Mouse (Mus musculus) liver, adult 2 months (tissue): ENCODE measurements around the gene Gm45716. TPM values are rescaled to one million over a fixed set of nuclear protein-coding genes. Genes with fewer than 3 reads are reported as not detected.
A peak's percentile ranks its signal among the peaks of the same experiment; 100 is the strongest.

Source experiments
- DNase-seq: peaks from one replicate; pipeline ENCODE4 v3.0.0-alpha.2; 2011; ENCODE audit warnings: low read depth, low spot score; ENCODE audit errors: extremely low read depth
- H3K27ac ChIP-seq: fragments of 200-500 bp; replicated peaks from 2 replicates; pipeline ENCODE4 v1.5.1; 2012; ENCODE audit warnings: low read depth, mild to moderate bottlenecking, control low read depth, inconsistent platforms, low read length; ENCODE audit not compliant: insufficient read depth
- H3K27me3 ChIP-seq: fragments of 200-500 bp; 2 replicates; pipeline ENCODE4 v1.6.1; 2012; ENCODE audit warnings: mild to moderate bottlenecking, moderate library complexity, low read length, inconsistent platforms; ENCODE audit not compliant: control insufficient read depth, insufficient read depth
- H3K36me3 ChIP-seq: fragments of 200-500 bp; 2 replicates; pipeline ENCODE4 v1.6.1; 2012; ENCODE audit warnings: low read length, inconsistent platforms; ENCODE audit not compliant: control insufficient read depth, insufficient read depth
- H3K4me1 ChIP-seq: fragments of 200-500 bp; 2 replicates; pipeline ENCODE4 v1.6.1; 2011; ENCODE audit warnings: low read length; ENCODE audit not compliant: control insufficient read depth, insufficient read depth
- H3K4me3 ChIP-seq: fragments of 200-500 bp; 2 replicates; pipeline ENCODE4 v1.5.1; 2011; ENCODE audit warnings: low read depth, mild to moderate bottlenecking, control low read depth, low read length, moderate library complexity; ENCODE audit not compliant: insufficient read depth
- H3K79me2 ChIP-seq: fragments of 200-500 bp; 2 replicates; pipeline ENCODE4 v1.6.1; 2012; ENCODE audit warnings: inconsistent platforms, mild to moderate bottlenecking, low read length, moderate library complexity; ENCODE audit not compliant: control insufficient read depth, insufficient read depth
- H3K9ac ChIP-seq: fragments of 200-500 bp; 2 replicates; pipeline ENCODE4 v1.6.1; 2012; ENCODE audit warnings: low read depth, mild to moderate bottlenecking, control low read depth, inconsistent platforms, low read length
- CTCF ChIP-seq: fragments of 200-500 bp; IDR thresholded peaks from 2 replicates; pipeline ENCODE4 v1.5.1; 2011; ENCODE audit warnings: low read depth, low read length, control low read depth
- POLR2A ChIP-seq: fragments of 200-500 bp; IDR thresholded peaks from 2 replicates; pipeline ENCODE4 v1.6.1; 2011; ENCODE audit warnings: low read length, control low read depth; ENCODE audit not compliant: insufficient read depth; ENCODE audit errors: extremely low read depth
- WGBS: fragments of 180-500 bp; shearing (Covaris S2); methylation state at CpG from one replicate; pipeline ENCODE4 v1.1.7; 2018; 5-methylcytosine and 5-hydroxymethylcytosine counted together
- polyA plus RNA-seq: library from polyadenylated mRNA; depleted of rRNA; stranded (reverse); fragments of >200 nt; gene quantifications from 2 replicates; pipeline ENCODE4 v1.2.3, GENCODE M21; 2012
- total RNA-seq: library from RNA; depleted of rRNA; stranded (reverse); fragments of >200 nt; gene quantifications from 2 replicates; pipeline ENCODE4 v1.2.3, GENCODE M21; 2014

Gm45716 gene
- total and polyA plus RNA-seq, 2 experiments: 1.9 to 4.9 TPM

DNA sequence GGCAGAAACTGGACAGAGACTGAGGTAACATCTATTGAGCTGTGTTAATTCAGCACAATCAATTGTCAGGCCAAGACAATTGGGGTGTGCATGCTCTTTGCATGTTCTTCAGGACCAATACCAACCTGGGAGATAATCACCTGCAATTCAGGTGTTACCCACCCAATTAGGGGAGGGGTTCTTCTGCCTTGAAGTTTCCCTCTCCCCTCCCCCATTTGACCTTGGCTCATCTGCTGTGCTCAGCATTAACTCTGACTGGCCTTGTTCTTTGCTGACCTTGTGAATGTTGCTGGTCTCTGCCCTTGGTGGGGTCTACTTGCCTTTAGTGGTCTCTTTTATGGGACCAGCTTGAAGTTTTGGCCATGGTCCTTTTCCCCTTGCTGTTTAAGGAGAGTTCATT, 42.3 kb downstream of the Gm45716 start:
- Histone ChIP-seq H3K79me2 (no peaks in the 10 kb centered on the region), H3K9ac (no peak overlapping the region), H3K4me1 (peaks cover 10% of the 10 kb centered on the region), H3K27me3 (no peaks in the 10 kb centered on the region), H3K4me3 (no peak overlapping the region), H3K27ac (no peak overlapping the region), H3K36me3 (no peaks in the 10 kb centered on the region)
- TF ChIP-seq CTCF (no peak), POLR2A (no peak)
- no peak for DNase-seq

DNA sequence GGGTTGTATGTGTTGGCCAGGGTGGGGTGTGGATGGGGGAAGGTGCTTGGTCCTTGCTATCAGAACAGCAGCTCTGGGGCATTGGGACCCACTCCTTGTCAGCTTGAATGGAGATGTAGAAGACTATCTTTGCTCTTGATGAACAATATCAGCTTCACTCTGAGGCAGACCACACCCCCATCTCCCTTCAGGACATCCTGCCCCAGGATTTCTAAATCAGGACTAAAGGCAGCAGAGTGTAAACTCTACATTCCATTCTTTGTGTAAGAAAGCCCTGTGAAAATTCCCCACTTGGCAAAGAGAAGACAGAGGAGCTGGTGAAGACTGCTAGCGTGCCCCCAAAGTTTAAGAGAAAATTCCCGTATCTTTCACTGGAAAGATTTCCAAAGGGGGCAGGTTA, 43.2 kb downstream of the Gm45716 start:
- Histone ChIP-seq H3K4me1 (peaks cover 10% of the 10 kb centered on the region), H3K27ac (no peak overlapping the region), H3K27me3 (no peaks in the 10 kb centered on the region), H3K79me2 (no peaks in the 10 kb centered on the region), H3K36me3 (no peaks in the 10 kb centered on the region), H3K9ac (no peak overlapping the region), H3K4me3 (no peak overlapping the region)
- TF ChIP-seq POLR2A (no peak), CTCF (no peak)
- WGBS: 78% methylated on average over 2 of the region's 2 CpGs
- DNase-seq: no peak

DNA sequence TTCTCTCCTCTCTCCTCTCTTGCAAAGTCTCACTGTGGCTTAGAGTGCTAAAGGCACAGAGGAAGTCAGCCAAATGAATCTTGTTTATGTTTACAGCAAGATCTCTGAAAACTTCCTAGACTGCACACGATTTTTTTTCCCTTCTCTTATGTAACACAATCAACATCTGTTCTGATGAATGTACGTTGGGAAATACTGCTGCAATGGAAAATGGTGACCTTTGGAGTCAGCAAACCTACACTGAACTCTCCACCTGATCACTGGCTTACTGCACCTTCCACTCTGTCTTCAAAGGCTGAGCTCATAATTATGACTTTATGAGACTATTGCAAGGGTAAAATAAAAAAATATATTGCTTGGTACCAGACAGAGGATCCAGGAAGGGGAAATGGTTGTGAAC, 44.1 kb downstream of the Gm45716 start:
- H3K4me1 ChIP-seq: peaks cover 10% of the 10 kb centered on the region
- no peak for TF ChIP-seq POLR2A
- TF ChIP-seq CTCF: no peak
- H3K27me3 ChIP-seq: no peaks in the 10 kb centered on the region
- no peak overlapping the region for H3K4me3 ChIP-seq
- peak; percentile 93 for DNase-seq
- WGBS: 0% methylated on average over 2 of the region's 2 CpGs
- H3K79me2 ChIP-seq: no peaks in the 10 kb centered on the region
- peak overlapping the region; percentile 29; the same call in 1 of the 2 replicates for H3K27ac ChIP-seq
- H3K9ac ChIP-seq: no peak overlapping the region
- H3K36me3 ChIP-seq: no peaks in the 10 kb centered on the region

DNA sequence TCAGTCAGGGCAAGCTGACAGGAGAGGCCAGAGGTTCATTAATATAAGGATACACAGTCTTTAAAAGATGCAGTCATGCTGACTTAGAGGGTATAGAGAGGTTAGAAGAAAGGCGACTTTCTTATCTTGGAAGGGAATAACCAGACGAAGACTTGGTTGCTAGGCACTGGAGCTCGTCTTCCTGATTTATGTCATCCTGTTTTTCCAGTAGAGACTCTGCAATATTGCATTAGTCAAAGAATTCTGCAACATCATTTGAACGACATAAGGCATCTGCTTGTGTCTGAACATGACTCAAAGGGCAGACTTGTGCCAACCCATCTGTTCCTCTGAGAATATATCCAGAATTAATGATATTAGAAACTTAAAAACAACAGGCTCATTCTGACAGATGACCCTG, 45.2 kb downstream of the Gm45716 start:
- H3K27ac ChIP-seq: no peak overlapping the region
- DNase-seq: no peak

DNA sequence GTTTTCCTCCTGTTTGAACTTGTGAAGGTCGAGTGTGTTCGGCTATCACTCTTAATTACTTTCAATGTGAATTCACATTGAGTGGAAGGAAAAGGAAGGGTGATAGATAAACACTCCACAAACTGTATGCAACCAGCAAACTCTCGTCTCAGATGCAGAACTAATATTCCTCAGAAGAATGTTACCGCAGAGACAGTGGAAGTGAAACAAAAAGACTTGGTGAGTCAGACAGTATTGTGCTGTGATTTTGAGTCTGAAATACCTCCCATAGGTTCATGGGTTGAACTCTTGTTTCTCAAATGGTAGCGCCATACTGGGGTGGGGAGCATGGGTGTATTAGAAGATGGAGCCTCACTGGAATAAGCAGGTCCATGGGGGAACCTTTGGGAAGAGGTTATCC, 47.7 kb downstream of the Gm45716 start:
- Histone ChIP-seq H3K79me2 (no peaks in the 10 kb centered on the region), H3K4me1 (peaks cover 14% of the 10 kb centered on the region), H3K9ac (no peak overlapping the region), H3K27me3 (no peaks in the 10 kb centered on the region), H3K4me3 (no peak overlapping the region), H3K27ac (no peak overlapping the region), H3K36me3 (no peaks in the 10 kb centered on the region)
- 81% methylated on average over 5 of the region's 5 CpGs for WGBS
- no peak for DNase-seq
- no peak for TF ChIP-seq CTCF
- TF ChIP-seq POLR2A: no peak

More for the DNA sequence above, 45.2 kb downstream of the Gm45716 start:
- Histone ChIP-seq H3K27me3 (no peaks in the 10 kb centered on the region), H3K4me3 (no peak overlapping the region), H3K9ac (no peak overlapping the region), H3K79me2 (no peaks in the 10 kb centered on the region), H3K36me3 (no peaks in the 10 kb centered on the region), H3K4me1 (peaks cover 10% of the 10 kb centered on the region)
- TF ChIP-seq POLR2A: no peak
- no peak for TF ChIP-seq CTCF
- WGBS: 78% methylated on average over 4 of the region's 4 CpGs

DNA sequence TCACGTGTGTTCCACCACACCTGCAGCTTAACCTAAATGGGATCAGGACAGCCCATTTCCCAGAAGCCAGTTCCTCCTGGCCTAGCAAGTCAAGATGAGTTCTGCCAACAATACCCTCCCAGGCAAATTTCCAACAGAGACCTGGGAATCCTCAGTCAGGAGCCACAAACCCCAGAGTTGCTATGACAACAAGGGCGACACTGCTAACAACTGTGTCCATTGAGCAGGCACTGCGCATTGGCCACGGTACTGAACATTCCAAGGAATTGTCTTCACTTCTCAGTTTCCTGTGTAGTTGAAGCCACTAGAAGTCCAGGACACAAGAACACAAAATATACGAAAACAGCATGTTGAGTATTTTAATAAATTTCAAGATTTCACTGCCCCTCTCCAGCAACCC, 50.1 kb downstream of the Gm45716 start:
- Histone ChIP-seq H3K27ac (no peak overlapping the region), H3K4me1 (peaks cover 14% of the 10 kb centered on the region), H3K9ac (no peak overlapping the region), H3K27me3 (no peaks in the 10 kb centered on the region), H3K36me3 (no peaks in the 10 kb centered on the region), H3K79me2 (no peaks in the 10 kb centered on the region), H3K4me3 (no peak overlapping the region)
- no peak for DNase-seq
- TF ChIP-seq POLR2A: no peak
- no peak for TF ChIP-seq CTCF
- WGBS: 91% methylated on average over 5 of the region's 5 CpGs
